Mouse (Mus musculus): ENCODE results near the gene Lipm. TPM values are rescaled to one million over a fixed set of nuclear protein-coding genes. Genes with fewer than 3 reads are reported as not detected.

Gene Lipm
- not detected in 2 replicates for polyA plus RNA-seq (2012; rRNA removed)

GRCm38 (mm10) chr19:34100633-34101032, at the start of gene Lipm:
Lipm (plus strand) TSS chr19:34100933.

GRCm38 (mm10) chr19:34066779-34067472, 33.8 kb upstream of the Lipm start, which contains the start of gene Lipn:
Lipn (plus strand) TSS chr19:34067358.

GRCm38 (mm10) chr19:34165891-34166290, 65.2 kb downstream of the Lipm start, which contains the start of gene Ankrd22:
Ankrd22 (minus strand) TSS chr19:34166053.

Other genes starting within 250 kb of the Lipm start
- not detected in 2 replicates for gene Lipf, start 139.7 kb upstream of the Lipm start, polyA plus RNA-seq (2012; rRNA removed)
- 0.09 TPM in 1 of 2 replicates, not detected in the other for gene Lipk, start 92.6 kb upstream of the Lipm start, polyA plus RNA-seq (2012; rRNA removed)
- not detected in 2 replicates for gene Lipn, start 33.6 kb upstream of the Lipm start, polyA plus RNA-seq (2012; rRNA removed)
- 1.1 and 1.7 TPM in 2 replicates for gene Ankrd22, start 65.1 kb downstream of the Lipm start, polyA plus RNA-seq (2012; rRNA removed)
- gene Stambpl1, start 91.3 kb downstream of the Lipm start, polyA plus RNA-seq (2012; rRNA removed) = 7.3 and 7.7 TPM in 2 replicates
- gene Acta2, start 154.7 kb downstream of the Lipm start, polyA plus RNA-seq (2012; rRNA removed) = 1,765 and 1,858 TPM in 2 replicates
- 0.73 and 1.4 TPM in 2 replicates for gene Fas, start 189.7 kb downstream of the Lipm start, polyA plus RNA-seq (2012; rRNA removed)

All from colon, adult 2 months (tissue).